Mouse (Mus musculus) liver, adult 2 months (tissue): ENCODE results near the gene Ntn4.

Experiments
- CTCF ChIP-seq: fragments of 200-500 bp; IDR thresholded peaks from 2 replicates; pipeline ENCODE4 v1.5.1; 2011; ENCODE audit warnings: low read depth, low read length, control low read depth
- POLR2A ChIP-seq: fragments of 200-500 bp; IDR thresholded peaks from 2 replicates; pipeline ENCODE4 v1.6.1; 2011; ENCODE audit warnings: low read length, control low read depth; ENCODE audit not compliant: insufficient read depth; ENCODE audit errors: extremely low read depth

- no peak for TF ChIP-seq POLR2A
- no peak for TF ChIP-seq CTCF
Observed at GRCm38 (mm10) chr10:93731248-93731691, 90.8 kb downstream of the Ntn4 start.
